Mouse (Mus musculus) lung, embryonic 16.5 days (tissue): ENCODE results near the gene Pgm3. TPM values are rescaled to one million over a fixed set of nuclear protein-coding genes. Genes with fewer than 3 reads are reported as not detected.
"Not testable (repeated sequence)": the region's sequence is repeated elsewhere in the genome, so short reads cannot be mapped to it uniquely, and the experiment has no call there.

ENCODE experiments used
- ATAC-seq: fragments of 200-750 bp; cut with Nextera tagmentation; 2 replicates; pipeline ENCODE4 v1.8.0; 2017; ENCODE audit warnings: low read depth, mild to moderate bottlenecking, moderate library complexity
- H3K27ac ChIP-seq: fragments of 300-500 bp; sonication (generic); 2 replicates; pipeline ENCODE4 v1.5.1; 2014; ENCODE audit warnings: mild to moderate bottlenecking, control low read depth, low read length
- H3K27me3 ChIP-seq: fragments of 300-500 bp; sonication (generic); 2 replicates; pipeline ENCODE4 v1.6.1; 2014; ENCODE audit warnings: low read depth, low read length, mixed read lengths; ENCODE audit not compliant: control insufficient read depth, insufficient read depth
- H3K36me3 ChIP-seq: fragments of 300-500 bp; sonication (generic); 2 replicates; pipeline ENCODE4 v1.6.1; 2014; ENCODE audit warnings: low read length; ENCODE audit not compliant: control insufficient read depth, insufficient read depth
- H3K4me1 ChIP-seq: fragments of 300-500 bp; sonication (generic); replicated peaks from 2 replicates; pipeline ENCODE4 v1.6.1; 2014; ENCODE audit warnings: low read length, mixed read lengths; ENCODE audit not compliant: control insufficient read depth, insufficient read depth
- H3K4me2 ChIP-seq: fragments of 300-500 bp; sonication (generic); 2 replicates; pipeline ENCODE4 v1.6.1; 2014; ENCODE audit warnings: low read depth, low read length, control low read depth
- H3K4me3 ChIP-seq: fragments of 300-500 bp; sonication (generic); 2 replicates; pipeline ENCODE4 v1.5.1; 2014; ENCODE audit warnings: mild to moderate bottlenecking, low read length, control low read depth
- H3K9ac ChIP-seq: fragments of 300-500 bp; sonication (generic); 2 replicates; pipeline ENCODE4 v1.6.1; 2014; ENCODE audit warnings: low read length, control low read depth
- H3K9me3 ChIP-seq: fragments of 300-500 bp; sonication (generic); 2 replicates; pipeline ENCODE4 v1.6.1; 2016; ENCODE audit warnings: low read length; ENCODE audit not compliant: control insufficient read depth
- WGBS: fragments of 180-500 bp; shearing (Covaris S2); extraction: QIAGEN DNeasy Blood & Tissue Kit; methylation state at CpG from one replicate; pipeline ENCODE4 v1.1.7; 2014; 5-methylcytosine and 5-hydroxymethylcytosine counted together
- polyA plus RNA-seq: library from polyadenylated mRNA; unstranded; fragments of >200 nt; fragmentation: Nextera tagmentation; extraction: Ambion mirVana; gene quantifications from 2 replicates; pipeline ENCODE4 v1.2.1, GENCODE M21; 2015

Gene Pgm3
- 39.6 and 41.1 TPM in 2 replicates for polyA plus RNA-seq

- peak; percentile 98 for ATAC-seq
- under 1% methylated on average over 59 of the region's 59 CpGs for WGBS
- Histone ChIP-seq H3K9ac (peak within 1 kb of the TSS; percentile 74), H3K9me3 (no peaks in the 10 kb centered on the region), H3K27ac (peak within 1 kb of the TSS; percentile 78), H3K4me1 (peaks cover 20% of the 10 kb centered on the region), H3K27me3 (no peaks in the 10 kb centered on the region), H3K36me3 (peaks cover 11% of the 10 kb centered on the region), H3K4me3 (peak within 1 kb of the TSS; percentile 65), H3K4me2 (peak within 1 kb of the TSS; percentile 100)
These were observed at the start of gene Pgm3, which contains the start of gene Rwdd2a for GRCm38 (mm10) chr9:86571540-86572135. Gene Pgm3, minus strand, starts transcription at chr9:86571842. Gene Rwdd2a, plus strand, starts transcription at chr9:86571991.

GRCm38 (mm10) chr9:86619341-86620139 lies 47.9 kb upstream of the Pgm3 start:
- no peak overlapping the region for H3K9ac ChIP-seq
- 76% methylated on average over 10 of the region's 10 CpGs for WGBS
- no peaks in the 10 kb centered on the region for H3K9me3 ChIP-seq
- ATAC-seq = no peak
- no peak overlapping the region for H3K27ac ChIP-seq
- no peaks in the 10 kb centered on the region for H3K27me3 ChIP-seq
- no peak overlapping the region for H3K4me3 ChIP-seq
- H3K4me1 ChIP-seq = peaks cover 4% of the 10 kb centered on the region
- no peak overlapping the region for H3K4me2 ChIP-seq
- H3K36me3 ChIP-seq = no peaks in the 10 kb centered on the region

- H3K9ac ChIP-seq = no peak overlapping the region
- no peak overlapping the region for H3K4me3 ChIP-seq
- ATAC-seq = no peak
- H3K27ac ChIP-seq = no peak overlapping the region
- peaks cover 4% of the 10 kb centered on the region for H3K4me1 ChIP-seq
- 42% methylated on average over 7 of the region's 7 CpGs for WGBS
- H3K4me2 ChIP-seq = no peak overlapping the region
- no peaks in the 10 kb centered on the region for H3K27me3 ChIP-seq
- H3K9me3 ChIP-seq = no peaks in the 10 kb centered on the region
- no peaks in the 10 kb centered on the region for H3K36me3 ChIP-seq
These were observed 46.3 kb upstream of the Pgm3 start for GRCm38 (mm10) chr9:86617837-86618492.

- Histone ChIP-seq H3K4me2 (no peak overlapping the region), H3K4me3 (no peak overlapping the region), H3K27ac (no peak overlapping the region), H3K9me3 (no peaks in the 10 kb centered on the region), H3K36me3 (no peaks in the 10 kb centered on the region), H3K27me3 (no peaks in the 10 kb centered on the region), H3K9ac (no peak overlapping the region), H3K4me1 (peaks cover 4% of the 10 kb centered on the region)
- 72% methylated on average over 1 of the region's 1 CpGs for WGBS
- no peak for ATAC-seq
These were observed 44.1 kb upstream of the Pgm3 start for GRCm38 (mm10) chr9:86615765-86616164.

GRCm38 (mm10) chr9:86612091-86612490 lies 40.4 kb upstream of the Pgm3 start:
- Histone ChIP-seq H3K4me1 (no peaks in the 10 kb centered on the region), H3K36me3 (no peaks in the 10 kb centered on the region), H3K9ac (no peak overlapping the region), H3K4me3 (no peak overlapping the region), H3K27ac (no peak overlapping the region), H3K9me3 (no peaks in the 10 kb centered on the region), H3K4me2 (no peak overlapping the region), H3K27me3 (no peaks in the 10 kb centered on the region)
- 96% methylated on average over 4 of the region's 4 CpGs for WGBS
- no peak for ATAC-seq

GRCm38 (mm10) chr9:86605776-86606175 lies 34.1 kb upstream of the Pgm3 start:
- Histone ChIP-seq H3K27ac (peak overlapping the region; percentile 48; the same call in 1 of the 2 replicates), H3K27me3 (no peaks in the 10 kb centered on the region), H3K9ac (no peak overlapping the region), H3K9me3 (no peaks in the 10 kb centered on the region), H3K4me3 (no peak overlapping the region), H3K4me2 (no peak overlapping the region), H3K36me3 (no peaks in the 10 kb centered on the region), H3K4me1 (peaks cover 6% of the 10 kb centered on the region)
- ATAC-seq = peak; percentile 94
- whole genome bisulfite sequencing = 56% methylated on average over 6 of the region's 6 CpGs

- Histone ChIP-seq H3K4me2 (no peak overlapping the region), H3K9ac (no peak overlapping the region)
- ATAC-seq = peak; percentile 79
These were observed 28.2 kb upstream of the Pgm3 start for GRCm38 (mm10) chr9:86599723-86600303.

GRCm38 (mm10) chr9:86596983-86597382 lies 25.3 kb upstream of the Pgm3 start:
- not testable (repeated sequence) for H3K4me2 ChIP-seq, H3K36me3 ChIP-seq, H3K4me3 ChIP-seq, H3K27me3 ChIP-seq, H3K4me1 ChIP-seq, H3K27ac ChIP-seq, H3K9me3 ChIP-seq, ATAC-seq, H3K9ac ChIP-seq

More at GRCm38 (mm10) chr9:86599723-86600303, 28.2 kb upstream of the Pgm3 start:
- Histone ChIP-seq H3K9me3 (no peaks in the 10 kb centered on the region), H3K27me3 (no peaks in the 10 kb centered on the region), H3K36me3 (no peaks in the 10 kb centered on the region), H3K4me1 (no peaks in the 10 kb centered on the region; the same call in 1 of the 2 replicates), H3K27ac (peak overlapping the region; percentile 24; the same call in 1 of the 2 replicates), H3K4me3 (no peak overlapping the region)
- WGBS = 23% methylated on average over 8 of the region's 8 CpGs

GRCm38 (mm10) chr9:86594357-86594767 lies 22.7 kb upstream of the Pgm3 start:
- 15% methylated on average over 9 of the region's 10 CpGs for WGBS
- not testable (repeated sequence) for H3K9ac ChIP-seq, H3K27ac ChIP-seq, H3K4me3 ChIP-seq, H3K36me3 ChIP-seq, H3K9me3 ChIP-seq, H3K4me2 ChIP-seq, H3K27me3 ChIP-seq, H3K4me1 ChIP-seq
- peak; percentile 76 for ATAC-seq
